8 mouse cellular contexts compared by ENCODE assay signal in the genomic region with DNA sequence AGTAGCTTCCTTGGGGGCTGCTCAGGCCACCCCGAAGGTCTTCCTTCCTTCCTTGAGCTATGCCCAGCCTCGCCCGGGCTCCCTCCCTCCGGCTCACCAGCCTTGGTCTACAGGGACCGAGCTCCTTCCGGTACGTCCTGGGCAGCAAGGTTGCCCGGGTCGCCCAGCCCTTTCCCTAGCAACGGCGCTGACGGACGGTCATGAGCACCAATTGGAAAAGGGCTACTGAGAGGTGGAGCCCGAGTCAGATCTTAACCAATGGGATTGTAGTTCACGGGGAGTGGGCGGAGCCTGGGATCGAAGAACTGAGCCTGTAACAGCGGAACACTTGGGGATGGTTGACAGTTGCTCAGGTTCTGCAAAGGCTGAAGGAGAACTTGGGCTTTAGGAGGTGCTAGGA. TPM values are rescaled to one million over a fixed set of nuclear protein-coding genes. Genes with fewer than 3 reads are reported as not detected.
DNase-seq lines count a peak whose midpoint lies in the region; ATAC-seq and TF ChIP-seq lines count a peak whose summit lies in the region.

Gene Tldc1, minus strand, starts transcription at position 154 of the 400 bp plus-strand sequence.

- H3K27ac ChIP-seq in embryonic facial prominence, embryonic 13.5 days = peak within 1 kb of the TSS; percentile 76
- H3K27ac ChIP-seq in kidney, adult 2 months (ENCODE audit: insufficient read depth, low read depth, low read length) = peak within 1 kb of the TSS; percentile 91
- H3K27ac ChIP-seq in limb, embryonic 12.5 days = peak within 1 kb of the TSS; percentile 89
- H3K27ac ChIP-seq in midbrain, embryonic 15.5 days = peak within 1 kb of the TSS; percentile 87
- peak within 1 kb of the TSS; percentile 80 for H3K27ac ChIP-seq in spleen, adult 2 months (ENCODE audit: insufficient read depth, low read length)

- H3K9ac ChIP-seq in embryonic facial prominence, embryonic 13.5 days = peak within 1 kb of the TSS; percentile 76
- H3K9ac ChIP-seq in limb, embryonic 12.5 days (replicated peaks) = peak within 1 kb of the TSS; percentile 69
- H3K9ac ChIP-seq in midbrain, embryonic 15.5 days = peak within 1 kb of the TSS; percentile 79

- peak within 1 kb of the TSS; percentile 58 for H3K4me3 ChIP-seq in embryonic facial prominence, embryonic 13.5 days
- peak within 1 kb of the TSS; percentile 73 for H3K4me3 ChIP-seq in kidney, adult 2 months (ENCODE audit: insufficient read depth, low read depth, low read length)
- peak within 1 kb of the TSS; percentile 59 for H3K4me3 ChIP-seq in limb, embryonic 12.5 days (replicated peaks)
- H3K4me3 ChIP-seq in midbrain, embryonic 15.5 days = peak within 1 kb of the TSS; percentile 78
- H3K4me3 ChIP-seq in spleen, adult 2 months (ENCODE audit: extremely low read depth, insufficient read depth, insufficient read length) = peak within 1 kb of the TSS; percentile 70

- H3K4me2 ChIP-seq in embryonic facial prominence, embryonic 13.5 days = peak within 1 kb of the TSS; percentile 92
- peak within 1 kb of the TSS; percentile 90 for H3K4me2 ChIP-seq in limb, embryonic 12.5 days
- peak within 1 kb of the TSS; percentile 95 for H3K4me2 ChIP-seq in midbrain, embryonic 15.5 days

- peak; percentile 96 for ATAC-seq in embryonic facial prominence, embryonic 13.5 days (ENCODE audit: insufficient number of reproducible peaks, insufficient read depth, low FRiP score, low TSS enrichment, low read depth)
- ATAC-seq in limb, embryonic 12.5 days (ENCODE audit: insufficient number of reproducible peaks, insufficient read depth, low FRiP score, low TSS enrichment, low read depth) = peak; percentile 91
- ATAC-seq in midbrain, embryonic 15.5 days (replicated peaks) = peak; percentile 97

- no peaks in the 10 kb centered on the region for H3K27me3 ChIP-seq in embryonic facial prominence, embryonic 13.5 days
- no peaks in the 10 kb centered on the region for H3K27me3 ChIP-seq in kidney, adult 2 months (replicated peaks; ENCODE audit: control insufficient read depth, insufficient read depth, low read length)
- H3K27me3 ChIP-seq in limb, embryonic 12.5 days = no peaks in the 10 kb centered on the region
- H3K27me3 ChIP-seq in midbrain, embryonic 15.5 days (replicated peaks) = no peaks in the 10 kb centered on the region
- H3K27me3 ChIP-seq in spleen, adult 2 months (ENCODE audit: control insufficient read depth, insufficient read depth, low read length) = no peaks in the 10 kb centered on the region

- no peak for TF ChIP-seq CTCF in kidney, adult 2 months (conservative IDR thresholded peaks at IDR 0.05; ENCODE audit: insufficient read depth, insufficient read length, low read depth, low read length)
- TF ChIP-seq CTCF in spleen, adult 2 months (IDR thresholded peaks at IDR 0.05; ENCODE audit: extremely low read depth, insufficient read depth, insufficient read length, insufficient replicate concordance) = no peak

- under 1% methylated on average over 18 of the region's 18 CpGs for WGBS in embryonic facial prominence, embryonic 13.5 days
- under 1% methylated on average over 18 of the region's 18 CpGs for WGBS in kidney, adult 2 months
- under 1% methylated on average over 18 of the region's 18 CpGs for WGBS in limb, embryonic 12.5 days
- WGBS in midbrain, embryonic 15.5 days = under 1% methylated on average over 18 of the region's 18 CpGs
- WGBS in spleen, adult 2 months = 1% methylated on average over 18 of the region's 18 CpGs

- DNase-seq in 3134 (ENCODE audit: extremely low read depth, insufficient read length, low spot score) = peak; percentile 96
- peak; percentile 99 to 100 for DNase-seq in adrenal gland, postnatal 36 days
- DNase-seq in heart, adult 18-20 months = peak; percentile 100
- peak; percentile 100 for DNase-seq in kidney, adult 2 months
- DNase-seq in spleen, adult 2 months (ENCODE audit: low read depth in 1 of 2, low spot score in 2 of 2) = peak; percentile 95 to 100

- no peaks in the 10 kb centered on the region for H3K9me3 ChIP-seq in embryonic facial prominence, embryonic 13.5 days
- H3K9me3 ChIP-seq in limb, embryonic 12.5 days = 0 out of 2 replicates have a peak, but pooled peaks cover 2% of the 10 kb centered on the region
- H3K9me3 ChIP-seq in midbrain, embryonic 15.5 days = no peaks in the 10 kb centered on the region

- peak; percentile 81 for TF ChIP-seq POLR2A in kidney, adult 2 months (IDR thresholded peaks at IDR 0.05; ENCODE audit: low read depth, low read length)
- no peak; the same call in 1 of the 2 replicates for TF ChIP-seq POLR2A in spleen, adult 2 months (IDR thresholded peaks at IDR 0.05; ENCODE audit: low read depth, low read length)

- H3K4me1 ChIP-seq in embryonic facial prominence, embryonic 13.5 days = peaks cover 19% of the 10 kb centered on the region
- peaks cover 7% of the 10 kb centered on the region; the same call in 1 of the 2 replicates for H3K4me1 ChIP-seq in kidney, adult 2 months (ENCODE audit: control insufficient read depth, insufficient read depth, low read length)
- peaks cover 20% of the 10 kb centered on the region for H3K4me1 ChIP-seq in limb, embryonic 12.5 days (replicated peaks)
- H3K4me1 ChIP-seq in midbrain, embryonic 15.5 days = peaks cover 18% of the 10 kb centered on the region
- peaks cover 13% of the 10 kb centered on the region; the same call in 1 of the 2 replicates for H3K4me1 ChIP-seq in spleen, adult 2 months (ENCODE audit: control insufficient read depth, insufficient read depth, insufficient read length)

- H3K36me3 ChIP-seq in embryonic facial prominence, embryonic 13.5 days = no peaks in the 10 kb centered on the region
- H3K36me3 ChIP-seq in kidney, adult 2 months (ENCODE audit: control insufficient read depth, insufficient read depth, low read length) = no peaks in the 10 kb centered on the region
- H3K36me3 ChIP-seq in limb, embryonic 12.5 days = no peaks in the 10 kb centered on the region
- no peaks in the 10 kb centered on the region for H3K36me3 ChIP-seq in midbrain, embryonic 15.5 days (replicated peaks)
- no peaks in the 10 kb centered on the region for H3K36me3 ChIP-seq in spleen, adult 2 months (ENCODE audit: control insufficient read depth, insufficient read depth, low read length)

RNA-seq across cellular contexts. Expression of gene Tldc1, which starts in this region (rescaled TPM):
- 10 to 100 TPM; 11.0 to 17.4 TPM for total RNA-seq in adrenal gland, postnatal 36 days (2021)
- 11.6 and 11.7 TPM in 2 replicates for polyA plus RNA-seq in embryonic facial prominence, embryonic 13.5 days (2015; fragmentation: Nextera tagmentation; extraction: Ambion mirVana)
- total RNA-seq in heart, adult 18-20 months (2021) = 10 to 100 TPM; 11.5 to 14.2 TPM
- 11.6 and 12.6 TPM in 2 replicates for polyA plus RNA-seq in kidney, adult 2 months (2012; rRNA removed)
- polyA plus RNA-seq in limb, embryonic 12.5 days (2016; fragmentation: Nextera tagmentation; extraction: Ambion mirVana) = 10.3 and 11.6 TPM in 2 replicates
- polyA plus RNA-seq in midbrain, embryonic 15.5 days (2015; fragmentation: Nextera tagmentation; extraction: Ambion mirVana) = 11.4 and 11.8 TPM in 2 replicates
- 4.8 and 6.2 TPM in 2 replicates for polyA plus RNA-seq in spleen, adult 2 months (2012; rRNA removed)

Comparison
In these comparisons a context has a peak if more than half of its experiments do, and no peak if none do; other contexts are left out.
1. Peak in every context shown above with its lines: DNase-seq, ATAC-seq, H3K4me3 ChIP-seq and H3K27ac ChIP-seq.